Mouse (Mus musculus) heart, adult 2 months (tissue): ENCODE measurements at regions not wholly inside any gene's neighbourhood (a gene's known extent, or its start where the extent isn't known, plus 50 kb on each side); places are given as distances from the start of the nearest gene placed in this dataset.

Source experiments
- CTCF ChIP-seq: fragments of 200-600 bp; IDR thresholded peaks from 2 replicates; pipeline ENCODE4 v1.8.1; 2022; ENCODE audit warnings: antibody characterized with exemption, mild to moderate bottlenecking, moderate library complexity
- EP300 ChIP-seq: fragments of 200-500 bp; IDR thresholded peaks from 2 replicates; pipeline ENCODE4 v1.6.1; 2011; ENCODE audit warnings: low read depth, low read length, control low read depth; ENCODE audit not compliant: insufficient read depth
- POLR2A ChIP-seq: fragments of 200-500 bp; IDR thresholded peaks from 2 replicates; pipeline ENCODE4 v1.6.1; 2011; ENCODE audit warnings: mild to moderate bottlenecking, low read depth, low read length, control low read depth; ENCODE audit not compliant: insufficient read depth

- no peak for TF ChIP-seq POLR2A
- TF ChIP-seq CTCF: no peak
- no peak for TF ChIP-seq EP300
Measured at GRCm38 (mm10) chr17:84111787-84112370, 75.9 kb downstream of the Zfp36l2 start.
